In the genomic region with DNA sequence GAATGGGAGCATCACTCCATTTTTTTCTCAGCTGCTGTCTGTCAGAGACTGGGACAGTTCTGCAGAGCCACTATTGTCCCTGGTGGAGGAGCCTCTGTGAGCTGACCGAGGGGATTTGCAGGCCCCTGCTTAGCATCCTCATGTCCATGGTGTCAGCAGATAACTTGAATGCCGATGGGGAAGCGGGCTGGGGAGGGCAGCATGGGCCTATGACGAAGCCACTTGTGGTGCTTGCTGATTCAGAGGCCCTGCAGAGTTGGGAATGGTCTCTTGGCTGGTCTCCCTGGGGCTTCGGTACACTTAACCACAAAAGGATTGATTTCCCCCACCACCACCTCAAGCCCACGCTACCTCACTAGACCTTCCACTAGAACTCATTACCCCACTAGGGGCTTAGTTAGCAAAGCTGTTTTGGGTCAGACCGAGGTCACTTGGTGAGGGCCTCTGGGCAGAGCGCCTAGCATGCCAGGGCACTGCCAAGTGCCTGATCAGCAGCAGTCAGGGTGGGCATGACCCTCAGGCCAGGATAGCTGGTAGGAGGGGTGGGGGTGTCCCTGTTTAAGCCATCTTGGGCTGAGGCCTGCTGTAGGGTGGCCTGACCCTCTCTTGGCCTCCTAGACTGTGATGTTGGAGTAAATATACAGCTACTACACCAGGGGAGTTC, we compare ENCODE assay signal across 9 mouse cellular contexts. TPM values are rescaled to one million over a fixed set of nuclear protein-coding genes. Genes with fewer than 3 reads are reported as not detected.
DNase-seq lines count a peak whose midpoint lies in the region; ATAC-seq and TF ChIP-seq lines count a peak whose summit lies in the region.
"Had no signal": no experiment of that assay in that cellular context is flagged by ENCODE, and none has a peak within 500 bp of the region (broad histone marks: within the 10 kb centered on the region; RNA-seq: fewer than 3 reads in every experiment).

No protein-coding gene starts in this region.

- peak; percentile 62 for DNase-seq in kidney, adult 18-20 months
- DNase-seq in kidney, adult 2 months = peak; percentile 77
- DNase-seq in midbrain, postnatal 0 days (ENCODE audit: low spot score) = no peak
- no peak for DNase-seq in ovary, postnatal 10 days (ENCODE audit: low spot score)
- no peak for DNase-seq in right cerebral cortex, adult 18-20 months
- DNase-seq: cerebellum, adult 9-10 months had no signal

- no peaks in the 10 kb centered on the region for H3K36me3 ChIP-seq in kidney, embryonic 16.5 days (ENCODE audit: insufficient read depth, low read length)
- no peaks in the 10 kb centered on the region for H3K36me3 ChIP-seq in forebrain, embryonic 13.5 days (ENCODE audit: poor library complexity, severe bottlenecking)
- H3K36me3 ChIP-seq in kidney, adult 2 months (ENCODE audit: control insufficient read depth, insufficient read depth, low read length) = no peaks in the 10 kb centered on the region
- H3K36me3 ChIP-seq in midbrain, postnatal 0 days (ENCODE audit: insufficient read depth, low read length) = no peaks in the 10 kb centered on the region

- TF ChIP-seq CTCF in kidney, adult 2 months (conservative IDR thresholded peaks at IDR 0.05; ENCODE audit: insufficient read depth, insufficient read length, low read depth, low read length) = no peak
- no peak for TF ChIP-seq CTCF in midbrain, postnatal 0 days (IDR thresholded peaks at IDR 0.05)

- H3K9me3 ChIP-seq in kidney, embryonic 16.5 days (ENCODE audit: low read length) = no peaks in the 10 kb centered on the region
- H3K9me3 ChIP-seq in forebrain, embryonic 13.5 days (replicated peaks) = no peaks in the 10 kb centered on the region
- H3K9me3 ChIP-seq in midbrain, postnatal 0 days (ENCODE audit: low read length) = no peaks in the 10 kb centered on the region

- H3K27ac ChIP-seq in kidney, embryonic 16.5 days (ENCODE audit: low read length) = no peak overlapping the region
- H3K27ac ChIP-seq in forebrain, embryonic 13.5 days = peak overlapping the region; percentile 89
- no peak overlapping the region; the same call in 1 of the 2 replicates for H3K27ac ChIP-seq in kidney, adult 2 months (ENCODE audit: insufficient read depth, low read depth, low read length)
- peak overlapping the region; percentile 59 for H3K27ac ChIP-seq in midbrain, postnatal 0 days (ENCODE audit: low read depth, low read length)

- H3K4me2 ChIP-seq in kidney, embryonic 16.5 days (replicated peaks; ENCODE audit: low read depth, low read length) = no peak overlapping the region
- no peak overlapping the region for H3K4me2 ChIP-seq in forebrain, embryonic 13.5 days
- H3K4me2 ChIP-seq in midbrain, postnatal 0 days (ENCODE audit: low read depth, low read length, poor library complexity, severe bottlenecking) = no peak overlapping the region

- H3K4me3 ChIP-seq in kidney, embryonic 16.5 days (ENCODE audit: low read length) = no peak overlapping the region
- H3K4me3 ChIP-seq in forebrain, embryonic 13.5 days = no peak overlapping the region
- H3K4me3 ChIP-seq in kidney, adult 2 months (ENCODE audit: insufficient read depth, low read depth, low read length) = no peak overlapping the region
- no peak overlapping the region for H3K4me3 ChIP-seq in midbrain, postnatal 0 days (ENCODE audit: low read depth, low read length)

- H3K9ac ChIP-seq in kidney, embryonic 16.5 days (replicated peaks; ENCODE audit: low read length) = no peak overlapping the region
- H3K9ac ChIP-seq in forebrain, embryonic 13.5 days = no peak overlapping the region
- H3K9ac ChIP-seq in midbrain, postnatal 0 days (replicated peaks; ENCODE audit: low read length, poor library complexity, severe bottlenecking) = no peak overlapping the region

- 88% methylated on average over 8 of the region's 8 CpGs for WGBS in kidney, embryonic 16.5 days
- 55% methylated on average over 8 of the region's 8 CpGs for WGBS in forebrain, embryonic 13.5 days
- 67% methylated on average over 8 of the region's 8 CpGs for WGBS in kidney, adult 2 months
- WGBS in midbrain, postnatal 0 days = 45% methylated on average over 8 of the region's 8 CpGs

- peaks cover 28% of the 10 kb centered on the region for H3K4me1 ChIP-seq in kidney, embryonic 16.5 days (ENCODE audit: insufficient read depth, low read length)
- H3K4me1 ChIP-seq in forebrain, embryonic 13.5 days = peaks cover 74% of the 10 kb centered on the region
- H3K4me1 ChIP-seq in kidney, adult 2 months (ENCODE audit: control insufficient read depth, insufficient read depth, low read length) = peaks cover 46% of the 10 kb centered on the region
- peaks cover 4% of the 10 kb centered on the region; the same call in 1 of the 2 replicates for H3K4me1 ChIP-seq in midbrain, postnatal 0 days (ENCODE audit: insufficient read depth, low read length)

- ATAC-seq in kidney, embryonic 16.5 days (ENCODE audit: low FRiP score, low TSS enrichment) = no peak
- ATAC-seq in forebrain, embryonic 13.5 days = no peak
- no peak for ATAC-seq in midbrain, postnatal 0 days (ENCODE audit: low FRiP score)
- ATAC-seq: intestine, postnatal 0 days had no signal

- TF ChIP-seq POLR2A in kidney, adult 2 months (IDR thresholded peaks at IDR 0.05; ENCODE audit: low read depth, low read length) = no peak

- no peaks in the 10 kb centered on the region for H3K27me3 ChIP-seq in kidney, embryonic 16.5 days (ENCODE audit: insufficient read depth, low read length)
- no peaks in the 10 kb centered on the region for H3K27me3 ChIP-seq in forebrain, embryonic 13.5 days
- no peaks in the 10 kb centered on the region for H3K27me3 ChIP-seq in kidney, adult 2 months (replicated peaks; ENCODE audit: control insufficient read depth, insufficient read depth, low read length)
- no peaks in the 10 kb centered on the region for H3K27me3 ChIP-seq in midbrain, postnatal 0 days (ENCODE audit: insufficient read depth, low read length)

RNA-seq across cellular contexts. Expression of gene Arvcf, which starts 31.5 kb away (rescaled TPM):
- polyA plus RNA-seq in kidney, embryonic 16.5 days (2015; fragmentation: Nextera tagmentation; extraction: Ambion mirVana) = 31.0 and 31.2 TPM in 2 replicates
- 77.2 and 95.0 TPM in 2 replicates for polyA plus RNA-seq in forebrain, embryonic 13.5 days (2015; fragmentation: Nextera tagmentation; extraction: Ambion mirVana)
- 94.2 and 98.5 TPM in 2 replicates for polyA plus RNA-seq in kidney, adult 2 months (2012; rRNA removed)
- total RNA-seq in midbrain, postnatal 0 days (2014; rRNA removed) = 161 and 219 TPM in 2 replicates
- 54.5 and 60.6 TPM in 2 replicates for polyA plus RNA-seq in midbrain, postnatal 0 days (2015; fragmentation: Nextera tagmentation; extraction: Ambion mirVana)

RNA-seq across cellular contexts. Expression of gene Tango2, which starts 31.6 kb away (rescaled TPM):
- polyA plus RNA-seq in kidney, embryonic 16.5 days (2015; fragmentation: Nextera tagmentation; extraction: Ambion mirVana) = 29.1 and 31.0 TPM in 2 replicates
- 59.2 and 63.2 TPM in 2 replicates for polyA plus RNA-seq in forebrain, embryonic 13.5 days (2015; fragmentation: Nextera tagmentation; extraction: Ambion mirVana)
- polyA plus RNA-seq in kidney, adult 2 months (2012; rRNA removed) = 147 and 158 TPM in 2 replicates
- total RNA-seq in midbrain, postnatal 0 days (2014; rRNA removed) = 40.3 and 44.1 TPM in 2 replicates
- 88.0 and 94.8 TPM in 2 replicates for polyA plus RNA-seq in midbrain, postnatal 0 days (2015; fragmentation: Nextera tagmentation; extraction: Ambion mirVana)

RNA-seq across cellular contexts. Expression of gene Txnrd2, which starts 46.7 kb away (rescaled TPM):
- 33.7 and 35.2 TPM in 2 replicates for polyA plus RNA-seq in kidney, embryonic 16.5 days (2015; fragmentation: Nextera tagmentation; extraction: Ambion mirVana)
- polyA plus RNA-seq in forebrain, embryonic 13.5 days (2015; fragmentation: Nextera tagmentation; extraction: Ambion mirVana) = 23.4 and 25.1 TPM in 2 replicates
- polyA plus RNA-seq in kidney, adult 2 months (2012; rRNA removed) = 35.2 and 39.1 TPM in 2 replicates
- 13.3 and 22.9 TPM in 2 replicates for total RNA-seq in midbrain, postnatal 0 days (2014; rRNA removed)
- 38.3 and 42.6 TPM in 2 replicates for polyA plus RNA-seq in midbrain, postnatal 0 days (2015; fragmentation: Nextera tagmentation; extraction: Ambion mirVana)

RNA-seq across cellular contexts. Expression of gene Comt, which starts 47.2 kb away (rescaled TPM):
- 119 and 127 TPM in 2 replicates for polyA plus RNA-seq in kidney, embryonic 16.5 days (2015; fragmentation: Nextera tagmentation; extraction: Ambion mirVana)
- polyA plus RNA-seq in forebrain, embryonic 13.5 days (2015; fragmentation: Nextera tagmentation; extraction: Ambion mirVana) = 64.0 and 70.1 TPM in 2 replicates
- 519 and 582 TPM in 2 replicates for polyA plus RNA-seq in kidney, adult 2 months (2012; rRNA removed)
- total RNA-seq in midbrain, postnatal 0 days (2014; rRNA removed) = 62.3 and 74.6 TPM in 2 replicates
- polyA plus RNA-seq in midbrain, postnatal 0 days (2015; fragmentation: Nextera tagmentation; extraction: Ambion mirVana) = 95.0 and 103 TPM in 2 replicates

Comparison
In these comparisons a context has a peak if more than half of its experiments do, and no peak if none do; other contexts are left out.
1. DNase-seq: peak in kidney, adult 18-20 months (single experiment) and kidney, adult 2 months (single experiment); none in midbrain, postnatal 0 days (single experiment), ovary, postnatal 10 days (single experiment) and right cerebral cortex, adult 18-20 months (single experiment).
2. H3K27ac ChIP-seq: peak in forebrain, embryonic 13.5 days (single experiment) and midbrain, postnatal 0 days (single experiment); none in kidney, embryonic 16.5 days (single experiment) and kidney, adult 2 months (single experiment).